Mouse (Mus musculus): Measurements from ENCODE around the gene Tctex1d4. TPM values are rescaled to one million over a fixed set of nuclear protein-coding genes. Genes with fewer than 3 reads are reported as not detected.

Gene Tctex1d4
- polyA plus RNA-seq, 2 experiments = 0.10 TPM; not detected in 1

GRCm38 (mm10) chr4:117124218-117124517 is 2.4 kb upstream of the Tctex1d4 start:
- no peak for ATAC-seq (ENCODE audit: low FRiP score, low read depth)
- no peaks in the 10 kb centered on the region for H3K9me3 ChIP-seq (ENCODE audit: control insufficient read depth, low read length)
- no peaks in the 10 kb centered on the region for H3K27me3 ChIP-seq (ENCODE audit: control insufficient read depth, insufficient read depth, low read length)
- no peak for TF ChIP-seq POLR2A (IDR thresholded peaks at IDR 0.05; ENCODE audit: borderline replicate concordance, extremely low read depth, insufficient read depth, insufficient read length)
- peaks cover 6% of the 10 kb centered on the region; the same call in 1 of the 2 replicates for H3K36me3 ChIP-seq (ENCODE audit: control insufficient read depth, insufficient read depth, low read length)
- peaks cover 23% of the 10 kb centered on the region for H3K4me1 ChIP-seq (ENCODE audit: control insufficient read depth, insufficient read depth, low read length)
- H3K4me2 ChIP-seq (replicated peaks; ENCODE audit: low read depth, low read length, severe bottlenecking) = no peak overlapping the region
- no peak overlapping the region for H3K4me3 ChIP-seq (replicated peaks; ENCODE audit: low read length)
- H3K9ac ChIP-seq (ENCODE audit: low read depth, low read length, severe bottlenecking) = no peak overlapping the region
- DNase-seq (ENCODE audit: low spot score) = no peak
- WGBS = 81% methylated on average over 3 of the region's 3 CpGs
- no peak overlapping the region for H3K27ac ChIP-seq (replicated peaks; ENCODE audit: low read depth, low read length)

GRCm38 (mm10) chr4:117124518-117125347 is 1.9 kb upstream of the Tctex1d4 start:
- Histone ChIP-seq H3K27me3 (ENCODE audit: control insufficient read depth, insufficient read depth, low read length) (no peaks in the 10 kb centered on the region), H3K4me3 (replicated peaks; ENCODE audit: low read length) (no peak overlapping the region), H3K9me3 (ENCODE audit: control insufficient read depth, low read length) (no peaks in the 10 kb centered on the region), H3K9ac (ENCODE audit: low read depth, low read length, severe bottlenecking) (peak overlapping the region; percentile 46), H3K27ac (replicated peaks; ENCODE audit: low read depth, low read length) (peak overlapping the region; percentile 86), H3K4me2 (replicated peaks; ENCODE audit: low read depth, low read length, severe bottlenecking) (peak overlapping the region; percentile 28), H3K4me1 (ENCODE audit: control insufficient read depth, insufficient read depth, low read length) (peaks cover 23% of the 10 kb centered on the region), H3K36me3 (ENCODE audit: control insufficient read depth, insufficient read depth, low read length) (peaks cover 6% of the 10 kb centered on the region; the same call in 1 of the 2 replicates)
- DNase-seq (ENCODE audit: low spot score) = no peak
- 64% methylated on average over 14 of the region's 14 CpGs for WGBS
- no peak for TF ChIP-seq POLR2A (IDR thresholded peaks at IDR 0.05; ENCODE audit: borderline replicate concordance, extremely low read depth, insufficient read depth, insufficient read length)
- ATAC-seq (ENCODE audit: low FRiP score, low read depth) = no peak

GRCm38 (mm10) chr4:117125348-117125909 is 1.2 kb upstream of the Tctex1d4 start, which contains the start of gene Btbd19:
Gene Btbd19, minus strand, starts transcription at chr4:117125725.
- H3K4me3 ChIP-seq (replicated peaks; ENCODE audit: low read length) = no peak within 1 kb of the TSS
- ATAC-seq (ENCODE audit: low FRiP score, low read depth) (peak; percentile 71), DNase-seq (ENCODE audit: low spot score) (peak; percentile 87)

GRCm38 (mm10) chr4:117125910-117126674 is 502 bp upstream of the Tctex1d4 start:
- Histone ChIP-seq H3K9me3 (ENCODE audit: control insufficient read depth, low read length) (no peaks in the 10 kb centered on the region), H3K4me2 (replicated peaks; ENCODE audit: low read depth, low read length, severe bottlenecking) (0 out of 2 replicates have a peak overlapping the region, but pooled peaks have one; percentile 28), H3K27ac (replicated peaks; ENCODE audit: low read depth, low read length) (peak overlapping the region; percentile 86), H3K36me3 (ENCODE audit: control insufficient read depth, insufficient read depth, low read length) (peaks cover 7% of the 10 kb centered on the region; the same call in 1 of the 2 replicates), H3K9ac (ENCODE audit: low read depth, low read length, severe bottlenecking) (peak overlapping the region; percentile 46), H3K4me1 (ENCODE audit: control insufficient read depth, insufficient read depth, low read length) (peaks cover 19% of the 10 kb centered on the region), H3K4me3 (replicated peaks; ENCODE audit: low read length) (no peak overlapping the region), H3K27me3 (ENCODE audit: control insufficient read depth, insufficient read depth, low read length) (no peaks in the 10 kb centered on the region)
- ATAC-seq (ENCODE audit: low FRiP score, low read depth) = peak; percentile 67
- DNase-seq (ENCODE audit: low spot score) = peak; percentile 82
- WGBS = 44% methylated on average over 15 of the region's 15 CpGs
- TF ChIP-seq POLR2A (IDR thresholded peaks at IDR 0.05; ENCODE audit: borderline replicate concordance, extremely low read depth, insufficient read depth, insufficient read length) = no peak

More at GRCm38 (mm10) chr4:117125348-117125909, 1.2 kb upstream of the Tctex1d4 start, which contains the start of gene Btbd19:
- Histone ChIP-seq H3K9ac (ENCODE audit: low read depth, low read length, severe bottlenecking) (peak within 1 kb of the TSS; percentile 46), H3K36me3 (ENCODE audit: control insufficient read depth, insufficient read depth, low read length) (peaks cover 6% of the 10 kb centered on the region; the same call in 1 of the 2 replicates), H3K4me1 (ENCODE audit: control insufficient read depth, insufficient read depth, low read length) (peaks cover 19% of the 10 kb centered on the region), H3K27ac (replicated peaks; ENCODE audit: low read depth, low read length) (peak within 1 kb of the TSS; percentile 86), H3K4me2 (replicated peaks; ENCODE audit: low read depth, low read length, severe bottlenecking) (peak within 1 kb of the TSS; percentile 28), H3K9me3 (ENCODE audit: control insufficient read depth, low read length) (no peaks in the 10 kb centered on the region), H3K27me3 (ENCODE audit: control insufficient read depth, insufficient read depth, low read length) (no peaks in the 10 kb centered on the region)
- 37% methylated on average over 6 of the region's 8 CpGs for WGBS
- TF ChIP-seq POLR2A (IDR thresholded peaks at IDR 0.05; ENCODE audit: borderline replicate concordance, extremely low read depth, insufficient read depth, insufficient read length) = no peak
